Mouse (Mus musculus) intestine, embryonic 14.5 days (tissue): ENCODE data around the gene Mpdu1. TPM values are rescaled to one million over a fixed set of nuclear protein-coding genes. Genes with fewer than 3 reads are reported as not detected.

Source experiments
- ATAC-seq: fragments of 200-750 bp; cut with Nextera tagmentation; replicated peaks from 2 replicates; pipeline ENCODE4 v1.8.0; 2017; ENCODE audit warnings: low read depth, moderate number of reproducible peaks, moderate TSS enrichment, moderate library complexity; ENCODE audit not compliant: low FRiP score, low TSS enrichment
- DNase-seq: peaks from one replicate; pipeline ENCODE4 v3.0.0-alpha.2; 2018; ENCODE audit warnings: low spot score
- H3K27ac ChIP-seq: fragments of 300-500 bp; sonication (generic); 2 replicates; pipeline ENCODE4 v1.5.1; 2014; ENCODE audit warnings: low read depth, mild to moderate bottlenecking, control low read depth
- H3K27me3 ChIP-seq: fragments of 300-500 bp; sonication (generic); replicated peaks from 2 replicates; pipeline ENCODE4 v1.6.1; 2014; ENCODE audit warnings: low read length, control low read depth; ENCODE audit not compliant: control insufficient read depth, insufficient read depth
- H3K36me3 ChIP-seq: fragments of 300-500 bp; sonication (generic); 2 replicates; pipeline ENCODE4 v1.6.1; 2014; ENCODE audit warnings: low read length, control low read depth; ENCODE audit not compliant: control insufficient read depth, insufficient read depth
- H3K4me1 ChIP-seq: fragments of 300-500 bp; sonication (generic); replicated peaks from 2 replicates; pipeline ENCODE4 v1.6.1; 2014; ENCODE audit warnings: low read length, control low read depth, mixed read lengths; ENCODE audit not compliant: control insufficient read depth, insufficient read depth
- H3K4me2 ChIP-seq: fragments of 300-500 bp; sonication (generic); 2 replicates; pipeline ENCODE4 v1.6.1; 2014; ENCODE audit warnings: low read length
- H3K4me3 ChIP-seq: fragments of 300-500 bp; sonication (generic); 2 replicates; pipeline ENCODE4 v1.5.1; 2014; ENCODE audit warnings: low read depth, low read length, control low read depth, mixed read lengths
- H3K9ac ChIP-seq: fragments of 300-500 bp; sonication (generic); 2 replicates; pipeline ENCODE4 v1.6.1; 2014; ENCODE audit warnings: mild to moderate bottlenecking, low read length
- H3K9me3 ChIP-seq: fragments of 300-500 bp; sonication (generic); 2 replicates; pipeline ENCODE4 v1.6.1; 2016; ENCODE audit warnings: low read length, control low read depth; ENCODE audit not compliant: control insufficient read depth
- WGBS: fragments of 180-500 bp; shearing (Covaris S2); extraction: QIAGEN DNeasy Blood & Tissue Kit; methylation state at CpG from one replicate; pipeline ENCODE4 v1.1.7; 2014; 5-methylcytosine and 5-hydroxymethylcytosine counted together
- polyA plus RNA-seq: library from polyadenylated mRNA; unstranded; fragments of >200 nt; fragmentation: Nextera tagmentation; extraction: Ambion mirVana; gene quantifications from 2 replicates; pipeline ENCODE4 v1.2.1, GENCODE M21; 2014

Mpdu1 gene
- polyA plus RNA-seq, 1 experiment from 2014 or later, result 39.3 TPM

GRCm38 (mm10) chr11:69695046-69695360, 32.6 kb upstream of the Mpdu1 start:
- Histone ChIP-seq H3K9ac (peak overlapping the region; percentile 59), H3K27me3 (no peaks in the 10 kb centered on the region), H3K4me2 (peak overlapping the region; percentile 79), H3K4me3 (peak overlapping the region; percentile 54), H3K9me3 (0 out of 2 replicates have a peak, but pooled peaks cover 3% of the 10 kb centered on the region), H3K27ac (peak overlapping the region; percentile 57; the same call in 1 of the 2 replicates), H3K36me3 (no peaks in the 10 kb centered on the region), H3K4me1 (no peaks in the 10 kb centered on the region)
- ATAC-seq (no peak), DNase-seq (no peak)
- 23% methylated on average over 6 of the region's 6 CpGs for WGBS

- Histone ChIP-seq H3K4me3 (no peak overlapping the region), H3K4me1 (no peaks in the 10 kb centered on the region), H3K9ac (no peak overlapping the region), H3K4me2 (no peak overlapping the region), H3K9me3 (0 out of 2 replicates have a peak, but pooled peaks cover under 1% of the 10 kb centered on the region), H3K36me3 (no peaks in the 10 kb centered on the region), H3K27me3 (no peaks in the 10 kb centered on the region), H3K27ac (no peak overlapping the region)
- 58% methylated on average over 11 of the region's 11 CpGs for WGBS
- ATAC-seq (no peak), DNase-seq (no peak)
Measured at GRCm38 (mm10) chr11:69693421-69693965, 31.1 kb upstream of the Mpdu1 start.

GRCm38 (mm10) chr11:69692863-69693262, 30.4 kb upstream of the Mpdu1 start:
- Histone ChIP-seq H3K27me3 (no peaks in the 10 kb centered on the region), H3K4me1 (no peaks in the 10 kb centered on the region), H3K36me3 (no peaks in the 10 kb centered on the region), H3K27ac (no peak overlapping the region), H3K4me2 (no peak overlapping the region), H3K9me3 (no peaks in the 10 kb centered on the region), H3K4me3 (no peak overlapping the region), H3K9ac (no peak overlapping the region)
- 74% methylated on average over 6 of the region's 6 CpGs for WGBS
- DNase-seq (no peak), ATAC-seq (no peak)

- H3K27ac ChIP-seq, result no peak overlapping the region
- no peaks in the 10 kb centered on the region for H3K27me3 ChIP-seq
- no peaks in the 10 kb centered on the region for H3K4me1 ChIP-seq
- ATAC-seq (no peak), DNase-seq (no peak)
- H3K9ac ChIP-seq, result no peak overlapping the region
- H3K4me2 ChIP-seq, result no peak overlapping the region
- H3K36me3 ChIP-seq, result no peaks in the 10 kb centered on the region
- H3K9me3 ChIP-seq, result no peaks in the 10 kb centered on the region
- no peak overlapping the region for H3K4me3 ChIP-seq
- 73% methylated on average over 9 of the region's 9 CpGs for WGBS
Measured at GRCm38 (mm10) chr11:69692196-69692811, 29.9 kb upstream of the Mpdu1 start.

GRCm38 (mm10) chr11:69689891-69690290, 27.4 kb upstream of the Mpdu1 start:
- no peak overlapping the region for H3K27ac ChIP-seq
- no peaks in the 10 kb centered on the region for H3K9me3 ChIP-seq
- ATAC-seq, result no peak

GRCm38 (mm10) chr11:69687061-69687460, 24.6 kb upstream of the Mpdu1 start:
- H3K4me2 ChIP-seq, result no peak overlapping the region
- no peak for ATAC-seq
- peaks cover 17% of the 10 kb centered on the region for H3K4me1 ChIP-seq
- no peak overlapping the region for H3K9ac ChIP-seq
- no peaks in the 10 kb centered on the region for H3K27me3 ChIP-seq
- H3K27ac ChIP-seq, result no peak overlapping the region
- no peaks in the 10 kb centered on the region for H3K36me3 ChIP-seq
- 49% methylated on average over 5 of the region's 5 CpGs for WGBS
- no peak overlapping the region for H3K4me3 ChIP-seq
- DNase-seq, result no peak
- no peaks in the 10 kb centered on the region for H3K9me3 ChIP-seq

More at GRCm38 (mm10) chr11:69689891-69690290, 27.4 kb upstream of the Mpdu1 start:
- Histone ChIP-seq H3K27me3 (no peaks in the 10 kb centered on the region), H3K9ac (no peak overlapping the region), H3K4me3 (no peak overlapping the region), H3K4me1 (peaks cover 8% of the 10 kb centered on the region; the same call in 1 of the 2 replicates), H3K36me3 (no peaks in the 10 kb centered on the region), H3K4me2 (no peak overlapping the region)
- no peak for DNase-seq
- WGBS, result 95% methylated on average over 1 of the region's 1 CpGs

- no peak overlapping the region for H3K4me3 ChIP-seq
- no peaks in the 10 kb centered on the region for H3K36me3 ChIP-seq
- no peak overlapping the region for H3K9ac ChIP-seq
- H3K4me1 ChIP-seq, result peaks cover 17% of the 10 kb centered on the region
- no peak for ATAC-seq
- no peaks in the 10 kb centered on the region for H3K27me3 ChIP-seq
- H3K4me2 ChIP-seq, result no peak overlapping the region
- H3K27ac ChIP-seq, result no peak overlapping the region
- H3K9me3 ChIP-seq, result no peaks in the 10 kb centered on the region
- peak; percentile 70 for DNase-seq
- WGBS, result 14% methylated on average over 4 of the region's 4 CpGs
Measured at GRCm38 (mm10) chr11:69686377-69686776, 23.9 kb upstream of the Mpdu1 start.

- no peak within 1 kb of the TSS for H3K9ac ChIP-seq
- 72% methylated on average over 10 of the region's 10 CpGs for WGBS
Measured at GRCm38 (mm10) chr11:69685526-69686148, 23.2 kb upstream of the Mpdu1 start, which contains the start of gene Tnfsf13. Gene Tnfsf13, minus strand, starts transcription at chr11:69685784.

More at GRCm38 (mm10) chr11:69685526-69686148, 23.2 kb upstream of the Mpdu1 start, which contains the start of gene Tnfsf13:
- peaks cover 23% of the 10 kb centered on the region for H3K4me1 ChIP-seq
- ATAC-seq, result no peak
- peak; percentile 59 for DNase-seq
- no peak within 1 kb of the TSS; the same call in 1 of the 2 replicates for H3K27ac ChIP-seq
- H3K27me3 ChIP-seq, result no peaks in the 10 kb centered on the region
- no peak within 1 kb of the TSS for H3K4me2 ChIP-seq
- H3K9me3 ChIP-seq, result no peaks in the 10 kb centered on the region
- no peak within 1 kb of the TSS for H3K4me3 ChIP-seq
- H3K36me3 ChIP-seq, result no peaks in the 10 kb centered on the region
